Mouse (Mus musculus) hindbrain, embryonic 11.5 days (tissue): ENCODE results near the gene Slc6a9. TPM values are rescaled to one million over a fixed set of nuclear protein-coding genes. Genes with fewer than 3 reads are reported as not detected.

ENCODE experiments used
- ATAC-seq: fragments of 200-750 bp; cut with Nextera tagmentation; 2 replicates; pipeline ENCODE4 v1.8.0; 2017; ENCODE audit warnings: mild to moderate bottlenecking, moderate TSS enrichment, moderate library complexity; ENCODE audit not compliant: low FRiP score
- DNase-seq: peaks from one replicate; pipeline ENCODE4 v3.0.0-alpha.2; 2015; ENCODE audit warnings: low spot score
- H3K27ac ChIP-seq: fragments of 300-500 bp; sonication (generic); 2 replicates; pipeline ENCODE4 v1.5.1; 2014; ENCODE audit warnings: mild to moderate bottlenecking, low read depth, low read length
- H3K27me3 ChIP-seq: fragments of 300-500 bp; sonication (generic); 2 replicates; pipeline ENCODE4 v1.6.1; 2014; ENCODE audit warnings: mild to moderate bottlenecking, low read length, moderate library complexity, mixed read lengths; ENCODE audit not compliant: control insufficient read depth, insufficient read depth
- H3K36me3 ChIP-seq: fragments of 300-500 bp; sonication (generic); 2 replicates; pipeline ENCODE4 v1.6.1; 2014; ENCODE audit warnings: mild to moderate bottlenecking, low read length, moderate library complexity, mixed read lengths; ENCODE audit not compliant: control insufficient read depth, insufficient read depth
- H3K4me1 ChIP-seq: fragments of 300-500 bp; sonication (generic); replicated peaks from 2 replicates; pipeline ENCODE4 v1.6.1; 2014; ENCODE audit warnings: low read length, mixed read lengths; ENCODE audit not compliant: control insufficient read depth, insufficient read depth
- H3K4me2 ChIP-seq: fragments of 300-500 bp; sonication (generic); replicated peaks from 2 replicates; pipeline ENCODE4 v1.6.1; 2014; ENCODE audit warnings: mild to moderate bottlenecking, low read depth, low read length
- H3K4me3 ChIP-seq: fragments of 300-500 bp; sonication (generic); 2 replicates; pipeline ENCODE4 v1.5.1; 2014; ENCODE audit warnings: low read depth, low read length
- H3K9ac ChIP-seq: fragments of 300-500 bp; sonication (generic); 2 replicates; pipeline ENCODE4 v1.6.1; 2014; ENCODE audit warnings: low read depth, low read length
- H3K9me3 ChIP-seq: fragments of 300-500 bp; sonication (generic); 2 replicates; pipeline ENCODE4 v1.6.1; 2016; ENCODE audit warnings: low read length; ENCODE audit not compliant: control insufficient read depth
- WGBS: fragments of 180-500 bp; shearing (Covaris S2); extraction: QIAGEN DNeasy Blood & Tissue Kit; methylation state at CpG from one replicate; pipeline ENCODE4 v1.1.7; 2014; 5-methylcytosine and 5-hydroxymethylcytosine counted together
- polyA plus RNA-seq: library from polyadenylated mRNA; unstranded; fragments of >200 nt; fragmentation: Nextera tagmentation; extraction: Ambion mirVana; gene quantifications from 2 replicates; pipeline ENCODE4 v1.2.1, GENCODE M21; 2014

Slc6a9 gene
- polyA plus RNA-seq, 1 experiment from 2014 or later = 7.1 TPM

- 95% methylated on average over 4 of the region's 4 CpGs for WGBS
- Histone ChIP-seq H3K36me3 (no peaks in the 10 kb centered on the region), H3K4me3 (no peak overlapping the region), H3K9me3 (no peaks in the 10 kb centered on the region), H3K27ac (no peak overlapping the region), H3K4me2 (no peak overlapping the region), H3K9ac (no peak overlapping the region), H3K27me3 (no peaks in the 10 kb centered on the region), H3K4me1 (peaks cover 10% of the 10 kb centered on the region)
- DNase-seq = no peak
- ATAC-seq = no peak
Observed at GRCm38 (mm10) chr4:117846261-117846660, 12.0 kb downstream of the Slc6a9 start.

- no peak overlapping the region for H3K9ac ChIP-seq
- no peaks in the 10 kb centered on the region for H3K27me3 ChIP-seq
- H3K36me3 ChIP-seq = no peaks in the 10 kb centered on the region
- ATAC-seq = no peak
- peak; percentile 38 for DNase-seq
- H3K9me3 ChIP-seq = no peaks in the 10 kb centered on the region
- H3K4me1 ChIP-seq = peaks cover 10% of the 10 kb centered on the region
- no peak overlapping the region for H3K4me2 ChIP-seq
- H3K27ac ChIP-seq = no peak overlapping the region
- no peak overlapping the region for H3K4me3 ChIP-seq
- 50% methylated on average over 2 of the region's 2 CpGs for WGBS
Observed at GRCm38 (mm10) chr4:117847011-117847410, 12.7 kb downstream of the Slc6a9 start.

GRCm38 (mm10) chr4:117849063-117849462, 14.8 kb downstream of the Slc6a9 start:
- Histone ChIP-seq H3K4me1 (peaks cover 10% of the 10 kb centered on the region), H3K36me3 (no peaks in the 10 kb centered on the region), H3K9ac (no peak overlapping the region), H3K4me2 (peak overlapping the region; percentile 17; the same call in 1 of the 2 replicates), H3K4me3 (no peak overlapping the region), H3K27me3 (no peaks in the 10 kb centered on the region), H3K27ac (no peak overlapping the region), H3K9me3 (no peaks in the 10 kb centered on the region)
- DNase-seq = no peak
- ATAC-seq = no peak
- 59% methylated on average over 17 of the region's 17 CpGs for WGBS

DNA sequence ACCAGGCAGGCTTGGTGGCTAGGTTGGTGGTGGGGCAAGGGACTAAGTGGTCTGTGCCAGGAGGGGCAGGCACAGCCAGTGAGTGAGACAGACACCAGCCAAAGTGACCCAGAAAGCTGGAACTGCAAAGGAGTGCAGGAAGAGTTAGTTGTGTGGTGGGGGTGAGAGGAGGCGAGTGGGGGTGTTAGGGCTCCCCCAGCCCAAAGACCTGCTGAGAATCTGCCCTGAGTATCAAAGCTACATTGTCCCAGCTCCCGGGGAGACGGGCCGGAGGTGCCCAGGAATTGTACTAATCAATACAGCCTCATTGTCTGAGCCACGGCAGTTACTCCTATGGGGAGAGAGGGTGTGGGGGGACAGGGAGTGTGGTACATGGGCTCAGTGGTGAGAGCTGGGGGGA, 15.2 kb downstream of the Slc6a9 start:
- Histone ChIP-seq H3K4me1 (peaks cover 10% of the 10 kb centered on the region), H3K9me3 (no peaks in the 10 kb centered on the region), H3K36me3 (no peaks in the 10 kb centered on the region), H3K9ac (0 out of 2 replicates have a peak overlapping the region, but pooled peaks have one; percentile 19), H3K27ac (no peak overlapping the region), H3K4me3 (no peak overlapping the region), H3K27me3 (no peaks in the 10 kb centered on the region), H3K4me2 (peak overlapping the region; percentile 17; the same call in 1 of the 2 replicates)
- ATAC-seq (peak; percentile 39; the same call in 1 of the 2 replicates), DNase-seq (no peak)
- WGBS = 35% methylated on average over 5 of the region's 5 CpGs

- no peak overlapping the region for H3K4me2 ChIP-seq
- peaks cover 10% of the 10 kb centered on the region for H3K4me1 ChIP-seq
- ATAC-seq = no peak
- H3K9ac ChIP-seq = no peak overlapping the region
- no peak overlapping the region for H3K4me3 ChIP-seq
- H3K9me3 ChIP-seq = no peaks in the 10 kb centered on the region
- H3K27ac ChIP-seq = no peak overlapping the region
- 85% methylated on average over 7 of the region's 7 CpGs for WGBS
- DNase-seq = no peak
- no peaks in the 10 kb centered on the region for H3K27me3 ChIP-seq
- H3K36me3 ChIP-seq = no peaks in the 10 kb centered on the region
Observed at GRCm38 (mm10) chr4:117850176-117850575, 15.9 kb downstream of the Slc6a9 start.

DNA sequence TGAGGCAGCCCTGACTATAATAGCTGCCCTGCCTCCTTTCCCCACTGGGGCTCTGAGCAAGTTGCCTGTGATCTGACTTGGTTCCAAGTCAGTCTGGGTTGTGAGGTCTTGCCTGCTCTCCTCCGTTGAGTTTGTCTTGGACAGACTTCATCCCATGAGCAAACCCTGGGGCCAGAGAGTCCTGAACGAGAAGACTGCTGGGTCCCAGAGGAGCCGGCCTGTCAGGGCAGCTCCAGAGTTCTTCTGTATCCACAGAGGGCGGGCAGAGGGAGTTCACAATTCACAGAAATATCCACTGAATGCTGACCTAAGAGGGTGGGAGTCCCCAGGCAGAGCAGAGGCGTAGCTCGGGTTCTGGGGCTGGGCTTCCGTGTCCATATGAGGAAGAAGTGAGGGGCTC, 16.6 kb downstream of the Slc6a9 start:
- 83% methylated on average over 7 of the region's 7 CpGs for WGBS
- no peak overlapping the region for H3K9ac ChIP-seq
- no peak for ATAC-seq

GRCm38 (mm10) chr4:117852152-117852868, 18.0 kb downstream of the Slc6a9 start:
- H3K27ac ChIP-seq = no peak overlapping the region
- DNase-seq = no peak
- 84% methylated on average over 10 of the region's 10 CpGs for WGBS
- no peak overlapping the region for H3K4me3 ChIP-seq
- no peaks in the 10 kb centered on the region for H3K27me3 ChIP-seq
- H3K4me1 ChIP-seq = peaks cover 10% of the 10 kb centered on the region
- H3K9me3 ChIP-seq = no peaks in the 10 kb centered on the region
- H3K9ac ChIP-seq = no peak overlapping the region
- H3K4me2 ChIP-seq = no peak overlapping the region
- no peaks in the 10 kb centered on the region for H3K36me3 ChIP-seq
- ATAC-seq = no peak

More for the DNA sequence above, 16.6 kb downstream of the Slc6a9 start:
- DNase-seq = no peak
- Histone ChIP-seq H3K27me3 (no peaks in the 10 kb centered on the region), H3K4me1 (peaks cover 10% of the 10 kb centered on the region), H3K4me2 (no peak overlapping the region), H3K36me3 (no peaks in the 10 kb centered on the region), H3K27ac (no peak overlapping the region), H3K4me3 (no peak overlapping the region), H3K9me3 (no peaks in the 10 kb centered on the region)

DNA sequence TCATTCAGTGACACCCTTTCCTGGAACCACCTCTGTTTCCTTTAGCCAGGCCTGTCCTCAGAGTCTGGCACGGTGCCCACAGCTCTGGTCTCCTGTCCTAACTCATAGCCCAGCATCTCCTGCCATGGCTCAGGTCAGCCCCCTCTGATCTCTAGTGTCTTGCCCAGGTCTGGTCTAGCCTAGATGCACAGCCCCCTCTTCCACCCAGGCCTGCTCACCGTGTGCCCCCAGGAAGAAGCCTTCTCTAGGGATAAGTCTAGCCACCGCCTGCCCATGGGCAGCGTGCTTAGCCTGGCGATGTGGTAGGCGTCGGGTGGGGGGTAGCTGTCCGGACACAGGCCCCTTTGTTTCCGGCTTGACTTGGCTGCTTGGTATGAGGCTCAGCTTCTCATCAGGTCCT, 20.8 kb downstream of the Slc6a9 start:
- DNase-seq (no peak), ATAC-seq (no peak)
- no peak overlapping the region for H3K4me2 ChIP-seq
- no peaks in the 10 kb centered on the region for H3K36me3 ChIP-seq
- no peak overlapping the region for H3K4me3 ChIP-seq
- H3K9ac ChIP-seq = no peak overlapping the region
- no peak overlapping the region for H3K27ac ChIP-seq
- no peaks in the 10 kb centered on the region for H3K27me3 ChIP-seq
- WGBS = 75% methylated on average over 9 of the region's 9 CpGs
- H3K4me1 ChIP-seq = 0 out of 2 replicates have a peak, but pooled peaks cover under 1% of the 10 kb centered on the region
- H3K9me3 ChIP-seq = no peaks in the 10 kb centered on the region

DNA sequence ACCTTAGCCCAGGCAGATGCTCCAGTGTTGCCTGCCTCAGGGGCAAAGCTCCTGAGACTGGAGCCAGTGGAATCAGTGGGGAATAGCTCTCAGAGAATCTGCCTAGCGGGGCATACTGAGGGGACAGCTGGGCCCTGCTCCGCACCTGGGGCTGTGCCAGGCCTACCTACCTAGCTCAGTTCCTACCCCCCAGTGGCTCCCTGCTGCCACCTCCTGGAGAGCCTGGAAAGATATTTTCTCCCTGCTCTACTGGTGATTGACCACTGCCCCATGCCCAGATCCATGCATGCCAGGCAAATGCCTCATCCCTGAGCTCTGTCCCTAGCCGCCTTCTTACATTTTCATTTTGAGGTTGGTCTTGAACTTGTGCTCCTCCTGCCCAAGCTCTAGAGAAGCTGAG, 24.5 kb downstream of the Slc6a9 start:
- Histone ChIP-seq H3K9me3 (no peaks in the 10 kb centered on the region), H3K4me3 (no peak overlapping the region), H3K27me3 (no peaks in the 10 kb centered on the region), H3K9ac (no peak overlapping the region), H3K27ac (no peak overlapping the region), H3K4me2 (no peak overlapping the region), H3K4me1 (no peaks in the 10 kb centered on the region), H3K36me3 (no peaks in the 10 kb centered on the region)
- ATAC-seq = 0 out of 2 replicates have a peak, but pooled peaks have one; percentile 28
- WGBS = 60% methylated on average over 3 of the region's 3 CpGs
- DNase-seq = peak; percentile 46
